Mouse (Mus musculus) adrenal gland (tissue): ENCODE results near the gene Fam118b.

Experiments used
- intact Hi-C: fragments of 180-260 bp; cut with DNase I; formaldehyde crosslinking; loops from one replicate; pipeline ENCODE4 v1.15.1; 2025

The Fam118b gene

GRCm38 (mm10) chr9:35198945-35199771 is 68.4 kb downstream of the Fam118b start:
- intact Hi-C loops = no loop called here

GRCm38 (mm10) chr9:35198351-35198750 is 69.3 kb downstream of the Fam118b start:
- intact Hi-C loops = no loop called here

GRCm38 (mm10) chr9:35197625-35198024 is 70.0 kb downstream of the Fam118b start:
- intact Hi-C loops = no loop called here

- intact Hi-C loops = no loop called here
Observed at GRCm38 (mm10) chr9:35194048-35194447, 73.6 kb downstream of the Fam118b start.

GRCm38 (mm10) chr9:35192983-35193542 is 74.5 kb downstream of the Fam118b start:
- intact Hi-C loops = no loop called here

GRCm38 (mm10) chr9:35188700-35189099 is 78.9 kb downstream of the Fam118b start:
- intact Hi-C loops = no loop called here

- intact Hi-C loops = no loop called here
Observed at GRCm38 (mm10) chr9:35187351-35187903, 80.2 kb downstream of the Fam118b start.

GRCm38 (mm10) chr9:35186430-35186829 is 81.2 kb downstream of the Fam118b start:
- intact Hi-C loops = no loop called here

- intact Hi-C loops = no loop called here
Observed at GRCm38 (mm10) chr9:35183359-35183758, 84.2 kb downstream of the Fam118b start.

- intact Hi-C loops = no loop called here
Observed at GRCm38 (mm10) chr9:35182832-35183231, 84.8 kb downstream of the Fam118b start.

GRCm38 (mm10) chr9:35176124-35176659 is 91.4 kb downstream of the Fam118b start:
- intact Hi-C loops = no loop called here

- intact Hi-C loops = no loop called here
Observed at GRCm38 (mm10) chr9:35175251-35176123, 92.1 kb downstream of the Fam118b start, which contains the start of gene Dcps. TSS of gene Dcps (minus strand) at chr9:35176061.

GRCm38 (mm10) chr9:35173331-35173730 is 94.3 kb downstream of the Fam118b start:
- intact Hi-C loops = no loop called here

- intact Hi-C loops = no loop called here
Observed at GRCm38 (mm10) chr9:35170071-35170470, 97.5 kb downstream of the Fam118b start.
